Mouse (Mus musculus) naive thymus-derived CD4-positive, alpha-beta T cell, adult 2 months (primary cell): ENCODE measurements around the gene Ifna16.

ENCODE experiments used
- DNase-seq: peaks from one replicate; pipeline ENCODE4 v3.0.0-alpha.2; 2011; ENCODE audit warnings: low read depth

The Ifna16 gene

GRCm38 (mm10) chr4:88642526-88642925, 34.2 kb downstream of the Ifna16 start:
- peak; percentile 7 for DNase-seq

DNA sequence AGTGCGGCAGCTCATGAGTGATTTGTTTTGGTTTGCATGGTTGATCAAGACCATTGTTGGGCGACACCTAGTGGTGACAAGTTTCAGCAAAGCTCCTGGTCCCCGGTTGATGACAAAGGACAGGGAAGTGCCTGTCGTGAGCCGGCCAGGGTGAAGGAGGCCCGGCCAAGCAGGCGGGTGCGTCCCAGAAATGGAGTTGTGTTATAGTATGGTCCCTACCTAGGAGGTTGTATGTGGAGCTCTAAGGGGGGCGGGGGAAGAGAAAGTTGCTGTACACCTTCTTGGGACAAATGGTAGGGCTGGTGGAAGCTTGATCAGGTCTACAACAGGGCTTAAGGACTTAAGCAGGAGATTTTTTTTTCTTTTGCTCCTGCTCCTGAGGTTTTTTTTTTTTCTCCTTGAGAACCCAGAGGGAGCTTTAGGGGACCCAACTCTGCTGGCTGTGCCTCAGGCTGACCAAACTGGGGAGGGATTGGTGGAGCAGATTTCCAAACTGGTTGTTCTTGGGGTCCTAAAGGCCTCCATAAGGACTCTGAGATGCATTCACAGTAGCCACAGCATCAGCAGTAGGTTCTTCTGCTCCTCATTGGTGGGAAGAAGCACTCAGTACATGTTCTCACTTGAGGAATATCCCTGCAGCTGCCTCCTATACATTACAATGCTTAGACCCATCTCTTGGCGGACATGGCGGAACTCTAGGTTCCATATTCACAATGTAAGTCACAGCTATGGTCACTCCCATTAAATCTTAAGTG, 35.5 kb downstream of the Ifna16 start:
- DNase-seq, result peak; percentile 100

DNA sequence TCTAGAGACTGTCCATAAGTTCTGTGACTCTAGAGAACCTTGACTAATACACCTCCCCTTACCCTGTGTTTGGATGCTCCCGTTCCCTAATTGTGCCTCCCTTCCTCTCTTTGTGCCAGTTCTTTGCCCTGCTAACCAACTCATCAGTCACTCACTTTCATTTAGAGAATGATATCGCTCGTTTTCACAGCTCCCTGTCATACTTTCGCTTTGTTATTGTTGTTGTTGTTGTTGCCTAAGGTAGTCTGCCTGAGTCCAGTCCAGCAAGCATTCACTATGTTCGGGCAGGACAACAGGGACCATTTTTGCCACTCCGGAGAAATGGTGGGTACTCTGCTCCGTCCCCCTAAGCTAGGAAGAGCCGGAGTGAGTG, 36.0 kb downstream of the Ifna16 start:
- no peak for DNase-seq

- no peak for DNase-seq
Observed at GRCm38 (mm10) chr4:88634311-88634710, 42.4 kb downstream of the Ifna16 start, which contains the start of gene C87499. C87499 (minus strand) TSS chr4:88634411.
